Mouse (Mus musculus) heart, embryonic 11.5 days (tissue): ENCODE data around the gene Ddb2. TPM values are rescaled to one million over a fixed set of nuclear protein-coding genes. Genes with fewer than 3 reads are reported as not detected.

ENCODE experiments used
- ATAC-seq: fragments of 200-750 bp; cut with Nextera tagmentation; replicated peaks from 2 replicates; pipeline ENCODE4 v1.8.0; 2017; ENCODE audit warnings: moderate library complexity; ENCODE audit not compliant: insufficient number of reproducible peaks, low FRiP score, low TSS enrichment
- H3K27ac ChIP-seq: fragments of 300-500 bp; sonication (generic); 2 replicates; pipeline ENCODE4 v1.5.1; 2014; ENCODE audit warnings: mild to moderate bottlenecking, low read depth, low read length
- H3K27me3 ChIP-seq: fragments of 300-500 bp; sonication (generic); 2 replicates; pipeline ENCODE4 v1.6.1; 2014; ENCODE audit warnings: mild to moderate bottlenecking, low read length, mixed read lengths; ENCODE audit not compliant: control insufficient read depth, insufficient read depth
- H3K36me3 ChIP-seq: fragments of 300-500 bp; sonication (generic); 2 replicates; pipeline ENCODE4 v1.6.1; 2014; ENCODE audit warnings: mild to moderate bottlenecking, low read length, moderate library complexity, mixed read lengths; ENCODE audit not compliant: control insufficient read depth, insufficient read depth
- H3K4me1 ChIP-seq: fragments of 300-500 bp; sonication (generic); 2 replicates; pipeline ENCODE4 v1.6.1; 2014; ENCODE audit warnings: low read length; ENCODE audit not compliant: control insufficient read depth, insufficient read depth
- H3K4me2 ChIP-seq: fragments of 300-500 bp; sonication (generic); 2 replicates; pipeline ENCODE4 v1.6.1; 2014; ENCODE audit warnings: mild to moderate bottlenecking, moderate library complexity
- H3K4me3 ChIP-seq: fragments of 300-500 bp; sonication (generic); 2 replicates; pipeline ENCODE4 v1.5.1; 2014; ENCODE audit warnings: low read depth, low read length
- H3K9ac ChIP-seq: fragments of 300-500 bp; sonication (generic); 2 replicates; pipeline ENCODE4 v1.6.1; 2014; ENCODE audit warnings: mild to moderate bottlenecking, low read depth, low read length, moderate library complexity
- H3K9me3 ChIP-seq: fragments of 300-500 bp; sonication (generic); replicated peaks from 2 replicates; pipeline ENCODE4 v1.6.1; 2016; ENCODE audit warnings: low read length; ENCODE audit not compliant: control insufficient read depth
- WGBS: fragments of 180-500 bp; shearing (Covaris S2); extraction: QIAGEN DNeasy Blood & Tissue Kit; methylation state at CpG from one replicate; pipeline ENCODE4 v1.1.7; 2014; ENCODE audit not compliant: insufficient replicate concordance; 5-methylcytosine and 5-hydroxymethylcytosine counted together
- polyA plus RNA-seq: library from polyadenylated mRNA; unstranded; fragments of >200 nt; fragmentation: Nextera tagmentation; extraction: Ambion mirVana; gene quantifications from 2 replicates; pipeline ENCODE4 v1.2.1, GENCODE M21; 2014

Ddb2 gene
- 7.3 and 8.3 TPM in 2 replicates for polyA plus RNA-seq

DNA sequence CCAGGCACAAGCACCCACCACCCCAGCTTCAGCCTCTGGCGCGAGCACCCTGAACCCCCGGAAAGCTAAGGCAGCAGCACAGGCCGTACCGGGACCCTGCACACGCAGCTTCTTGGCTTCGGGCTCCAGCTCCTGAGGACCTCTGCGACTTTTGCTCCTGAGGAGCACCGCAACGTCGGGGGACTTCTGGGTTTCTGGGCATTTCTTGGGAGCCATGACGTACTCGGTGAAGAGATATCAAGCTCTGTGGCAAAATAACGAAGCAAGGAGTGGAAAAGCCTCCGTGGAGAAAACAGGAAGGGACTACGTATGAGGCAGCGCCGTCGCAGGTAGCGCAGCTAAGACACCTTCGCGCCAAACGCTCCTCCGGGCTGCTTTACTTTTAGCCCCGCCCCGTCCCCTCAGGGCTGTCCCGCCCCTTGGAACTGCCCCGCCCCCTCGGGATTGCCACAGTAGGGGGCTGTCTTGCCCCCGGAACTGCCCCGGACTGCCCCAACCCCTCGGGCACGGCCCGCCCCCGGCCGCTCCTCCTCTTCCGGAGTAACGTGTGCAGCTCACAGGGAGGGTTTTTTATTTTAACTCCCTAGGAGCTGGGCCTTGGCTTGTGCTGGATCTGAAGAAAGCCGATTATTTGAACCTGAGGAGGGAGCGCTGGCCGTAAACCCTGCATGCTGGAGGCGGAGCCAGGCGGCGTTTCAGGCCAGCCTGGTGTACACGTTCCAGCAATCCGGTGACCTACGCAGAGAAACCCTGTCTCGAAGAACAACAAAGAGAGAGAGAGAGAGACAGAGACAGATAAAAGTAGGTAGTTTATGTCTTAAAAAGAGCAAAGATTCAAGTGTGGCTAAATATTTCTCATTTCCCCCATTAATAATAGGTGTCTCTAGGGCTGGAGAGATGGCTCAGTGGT lies at the start of gene Ddb2:
TSS of gene Ddb2 (minus strand) at position 382 of the 910 bp plus-strand sequence.
- Histone ChIP-seq H3K4me2 (peak within 1 kb of the TSS; percentile 95), H3K27ac (peak within 1 kb of the TSS; percentile 94), H3K27me3 (no peaks in the 10 kb centered on the region), H3K9ac (peak within 1 kb of the TSS; percentile 82), H3K4me3 (peak within 1 kb of the TSS; percentile 68), H3K9me3 (no peaks in the 10 kb centered on the region), H3K36me3 (no peaks in the 10 kb centered on the region), H3K4me1 (peaks cover 3% of the 10 kb centered on the region)
- peak; percentile 99 for ATAC-seq
- WGBS = under 1% methylated on average over 48 of the region's 48 CpGs

DNA sequence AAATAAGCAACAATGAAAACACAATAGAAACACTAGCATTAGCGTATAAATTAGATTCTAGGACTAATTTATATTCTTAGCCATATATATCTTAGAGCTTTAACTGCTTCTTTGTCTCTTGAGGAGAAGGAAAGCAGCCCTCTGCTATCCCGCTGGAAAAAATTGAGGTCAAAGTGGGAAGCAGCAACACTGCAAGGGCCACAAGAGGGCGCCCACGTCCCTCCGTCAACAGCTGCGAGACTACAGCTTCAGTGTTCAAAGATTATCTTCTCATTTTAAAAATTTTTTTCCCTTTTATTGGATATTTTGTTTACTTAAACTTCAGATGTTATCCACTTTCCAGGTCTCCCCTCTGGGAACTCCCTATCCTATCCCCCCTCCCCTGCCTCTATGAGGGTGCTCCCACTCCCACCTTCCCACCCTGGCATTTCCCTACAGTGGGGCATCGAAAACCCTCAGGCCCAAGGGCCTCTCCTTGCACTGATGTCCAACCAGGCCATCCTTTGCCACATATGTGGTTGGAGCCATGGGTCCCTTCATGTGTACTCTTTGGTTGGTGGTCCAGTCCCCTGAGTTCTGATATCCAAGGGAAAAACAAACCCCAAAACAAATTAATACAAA lies 49.2 kb upstream of the Ddb2 start:
- no peak overlapping the region for H3K27ac ChIP-seq
- no peaks in the 10 kb centered on the region for H3K36me3 ChIP-seq
- H3K4me3 ChIP-seq = no peak overlapping the region
- peaks cover 31% of the 10 kb centered on the region for H3K4me1 ChIP-seq
- no peak for ATAC-seq
- H3K9me3 ChIP-seq = no peaks in the 10 kb centered on the region
- no peak overlapping the region for H3K9ac ChIP-seq
- WGBS = 13% methylated on average over 7 of the region's 7 CpGs
- H3K27me3 ChIP-seq = no peaks in the 10 kb centered on the region
- H3K4me2 ChIP-seq = no peak overlapping the region

DNA sequence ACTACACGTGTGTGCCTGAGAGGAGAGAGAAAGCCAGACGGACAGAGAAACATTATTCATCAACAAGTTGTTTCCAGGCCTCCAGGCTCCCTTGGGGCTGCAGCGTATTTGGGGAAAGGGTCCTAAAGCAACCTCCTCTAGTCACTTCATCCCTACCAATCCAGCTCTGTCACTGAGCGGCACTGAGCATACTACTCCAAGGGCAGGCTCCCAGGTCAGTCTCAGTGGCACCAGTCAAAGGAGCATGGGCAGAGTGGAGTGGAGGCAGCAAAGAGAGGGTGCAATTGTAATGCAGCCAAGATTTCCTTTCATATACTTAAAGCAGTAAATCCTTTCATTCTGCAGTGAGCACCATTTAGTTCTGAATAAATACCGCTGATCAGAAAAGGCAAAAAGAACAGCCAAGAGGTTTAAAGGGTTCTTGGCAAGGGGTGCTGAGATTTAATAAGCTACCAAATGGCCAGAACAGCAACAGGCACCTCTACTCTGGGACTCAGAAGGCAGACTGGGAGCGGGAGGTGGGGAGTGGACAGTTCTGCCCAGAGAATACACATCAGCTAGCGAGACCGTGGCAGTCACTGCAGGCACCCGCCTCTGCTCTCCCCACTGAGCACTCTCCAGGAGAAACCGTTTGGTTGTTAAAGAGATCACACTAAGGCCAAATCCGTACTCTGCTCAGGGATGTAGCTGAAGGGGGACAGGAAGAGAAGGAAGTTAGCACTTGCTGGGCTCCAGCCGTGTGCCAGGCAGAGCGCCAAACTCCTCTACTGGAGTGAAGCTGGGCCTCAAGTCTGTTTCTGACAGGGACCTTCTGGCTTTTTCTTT lies 47.8 kb upstream of the Ddb2 start:
- Histone ChIP-seq H3K36me3 (no peaks in the 10 kb centered on the region), H3K9me3 (no peaks in the 10 kb centered on the region), H3K27ac (no peak overlapping the region), H3K9ac (no peak overlapping the region), H3K4me3 (no peak overlapping the region), H3K4me1 (peaks cover 31% of the 10 kb centered on the region), H3K27me3 (no peaks in the 10 kb centered on the region), H3K4me2 (no peak overlapping the region)
- ATAC-seq = no peak
- 56% methylated on average over 13 of the region's 13 CpGs for WGBS

DNA sequence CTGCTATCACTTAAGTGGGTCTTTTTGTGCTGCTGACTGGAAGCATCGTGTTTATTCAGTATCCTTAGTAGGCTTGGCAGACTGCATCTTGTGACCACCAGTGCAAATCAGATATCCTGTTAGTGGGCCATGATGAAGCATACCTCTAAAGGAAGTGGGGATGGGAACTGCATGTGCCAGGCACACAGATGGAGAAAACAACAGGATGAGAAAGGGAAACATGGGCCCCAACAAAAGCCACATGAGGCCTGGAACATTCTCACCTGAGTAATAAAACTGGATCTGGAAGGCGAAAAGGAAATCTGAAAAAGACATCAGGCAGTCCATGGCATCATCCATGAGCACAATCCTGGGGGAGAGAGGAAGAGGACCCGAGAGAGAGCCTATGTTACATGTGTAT lies 47.2 kb upstream of the Ddb2 start:
- Histone ChIP-seq H3K4me2 (no peak overlapping the region), H3K4me1 (peaks cover 31% of the 10 kb centered on the region), H3K9me3 (no peaks in the 10 kb centered on the region), H3K4me3 (no peak overlapping the region), H3K9ac (no peak overlapping the region), H3K36me3 (no peaks in the 10 kb centered on the region), H3K27me3 (no peaks in the 10 kb centered on the region), H3K27ac (no peak overlapping the region)
- ATAC-seq = no peak
- WGBS = 64% methylated on average over 3 of the region's 3 CpGs

DNA sequence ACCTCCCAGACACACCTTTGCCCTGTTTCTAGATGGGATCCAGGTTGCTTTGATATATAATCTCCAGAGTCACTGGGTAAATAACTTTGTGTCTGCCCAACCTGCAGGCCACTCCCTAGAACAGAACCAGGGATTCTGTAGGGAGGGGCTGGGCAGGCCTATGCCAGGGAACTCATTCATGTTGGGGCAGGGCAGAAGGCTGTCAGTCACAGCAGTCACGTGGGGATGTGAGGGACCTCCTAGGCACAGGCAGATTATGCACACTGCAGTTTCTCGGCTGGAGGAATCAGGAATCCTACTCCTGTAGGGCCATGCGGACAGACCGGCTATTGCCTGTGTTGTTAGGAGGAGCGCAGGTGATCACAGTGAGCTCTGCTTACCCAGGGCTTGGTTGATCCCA lies 44.6 kb upstream of the Ddb2 start:
- peaks cover 25% of the 10 kb centered on the region for H3K4me1 ChIP-seq
- no peak overlapping the region for H3K4me3 ChIP-seq
- H3K27me3 ChIP-seq = no peaks in the 10 kb centered on the region
- H3K4me2 ChIP-seq = no peak overlapping the region
- ATAC-seq = no peak
- H3K9ac ChIP-seq = no peak overlapping the region
- H3K36me3 ChIP-seq = 0 out of 2 replicates have a peak, but pooled peaks cover 3% of the 10 kb centered on the region
- no peak overlapping the region for H3K27ac ChIP-seq
- no peaks in the 10 kb centered on the region for H3K9me3 ChIP-seq
- WGBS = 35% methylated on average over 5 of the region's 5 CpGs

DNA sequence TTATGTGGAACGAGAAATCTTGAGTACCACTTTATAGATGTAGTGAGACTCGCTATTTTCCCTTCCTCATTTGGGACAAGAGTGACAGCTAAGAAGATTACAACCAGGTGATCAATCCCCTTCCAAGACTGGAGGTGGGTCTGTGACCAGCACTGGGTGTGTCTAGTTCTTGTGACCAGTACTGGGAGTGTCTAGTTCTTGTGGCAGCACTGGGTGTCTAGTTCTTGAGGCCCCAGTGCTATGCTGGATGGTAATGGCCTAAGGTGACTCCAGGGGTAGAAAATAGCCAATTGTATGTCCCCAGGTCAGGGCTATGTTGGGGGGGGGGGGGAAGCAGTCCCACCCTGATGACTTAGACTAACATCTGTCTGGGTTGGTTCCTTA lies 42.6 kb upstream of the Ddb2 start:
- Histone ChIP-seq H3K4me3 (no peak overlapping the region), H3K9ac (no peak overlapping the region), H3K27me3 (no peaks in the 10 kb centered on the region), H3K36me3 (peaks cover 14% of the 10 kb centered on the region), H3K9me3 (no peaks in the 10 kb centered on the region), H3K27ac (no peak overlapping the region), H3K4me2 (no peak overlapping the region), H3K4me1 (peaks cover 20% of the 10 kb centered on the region)
- WGBS = 69% methylated on average over 2 of the region's 2 CpGs
- no peak for ATAC-seq

DNA sequence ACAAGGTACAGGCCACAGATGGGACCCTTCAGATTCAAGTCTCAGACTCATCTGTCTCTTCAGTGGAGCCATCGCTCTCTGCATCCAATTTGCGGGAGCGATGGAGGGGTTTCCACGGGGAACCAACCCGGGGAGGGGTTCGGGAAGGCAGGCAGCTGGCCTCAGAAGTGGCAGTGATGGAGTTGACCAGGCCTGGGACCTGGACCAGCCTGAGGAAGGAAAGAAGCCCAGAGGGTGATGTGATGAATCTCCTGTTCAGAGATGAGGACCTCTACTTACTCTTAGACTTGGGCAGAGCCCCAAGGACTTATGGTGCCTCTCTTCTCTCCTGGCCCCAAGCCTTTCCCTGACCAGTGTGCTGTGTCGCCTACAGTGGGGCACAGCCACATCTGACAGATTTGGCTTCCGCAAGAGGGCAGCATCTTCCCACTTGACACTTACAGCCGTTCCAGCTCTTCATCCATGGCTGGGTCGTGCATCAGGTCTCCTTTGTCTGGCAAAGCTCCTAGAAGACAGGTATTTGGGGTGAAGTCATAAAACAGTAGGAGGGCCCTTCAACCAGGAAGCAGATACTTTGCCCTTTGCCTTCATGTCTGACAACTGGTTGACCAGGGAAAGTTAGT lies 42.1 kb upstream of the Ddb2 start:
- Histone ChIP-seq H3K9ac (no peak overlapping the region), H3K36me3 (peaks cover 17% of the 10 kb centered on the region), H3K4me2 (no peak overlapping the region), H3K27me3 (no peaks in the 10 kb centered on the region), H3K4me3 (no peak overlapping the region), H3K4me1 (peaks cover 18% of the 10 kb centered on the region), H3K9me3 (no peaks in the 10 kb centered on the region), H3K27ac (no peak overlapping the region)
- WGBS = 33% methylated on average over 10 of the region's 10 CpGs
- no peak; the same call in 1 of the 2 replicates for ATAC-seq

DNA sequence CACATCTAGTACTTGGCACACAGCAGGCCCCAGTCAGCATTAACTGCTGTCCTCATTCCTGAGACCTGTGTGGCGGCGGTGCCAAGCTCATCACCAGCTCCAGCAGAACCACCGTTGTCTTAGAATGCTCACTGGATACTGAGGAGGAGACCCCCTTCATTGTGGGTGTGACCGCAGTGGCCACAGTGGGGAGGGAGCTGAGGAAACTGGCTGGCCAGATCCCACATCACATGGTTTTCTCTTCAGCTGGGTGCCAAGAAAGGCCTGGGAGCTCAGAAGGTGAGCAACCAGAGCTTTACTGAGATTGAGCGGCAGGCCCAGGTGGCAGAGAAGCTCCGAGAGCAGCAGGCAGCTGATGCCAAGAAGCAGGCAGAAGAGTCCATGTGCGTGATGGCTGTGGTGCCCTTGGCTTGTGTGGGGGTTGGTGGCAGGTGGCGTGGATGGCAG lies 32.9 kb upstream of the Ddb2 start:
- 92% methylated on average over 8 of the region's 8 CpGs for WGBS
- H3K27ac ChIP-seq = no peak overlapping the region
- peaks cover 48% of the 10 kb centered on the region for H3K36me3 ChIP-seq
- H3K4me3 ChIP-seq = no peak overlapping the region
- no peaks in the 10 kb centered on the region for H3K9me3 ChIP-seq
- H3K4me1 ChIP-seq = peaks cover 5% of the 10 kb centered on the region
- no peak overlapping the region for H3K9ac ChIP-seq
- H3K4me2 ChIP-seq = no peak overlapping the region
- no peaks in the 10 kb centered on the region for H3K27me3 ChIP-seq
- no peak for ATAC-seq
